Mouse (Mus musculus): ENCODE data around the gene Arid5b. TPM values are rescaled to one million over a fixed set of nuclear protein-coding genes. Genes with fewer than 3 reads are reported as not detected.

Arid5b gene
- polyA plus RNA-seq, 1 experiment from 2014 or later = 12.2 TPM

GRCm38 (mm10) chr10:68210025-68210642 lies 68.4 kb downstream of the Arid5b start:
- no peak overlapping the region for H3K9ac ChIP-seq (replicated peaks)
- ATAC-seq (peak; percentile 33), DNase-seq (peak; percentile 34)
- H3K27me3 ChIP-seq (ENCODE audit: insufficient read depth, low read length) = no peaks in the 10 kb centered on the region
- H3K4me3 ChIP-seq (ENCODE audit: low read depth, low read length) = no peak overlapping the region
- H3K36me3 ChIP-seq (replicated peaks; ENCODE audit: insufficient read depth, low read length) = no peaks in the 10 kb centered on the region
- 70% methylated on average over 12 of the region's 12 CpGs for WGBS (ENCODE audit: insufficient replicate concordance)
- peaks cover 8% of the 10 kb centered on the region; the same call in 1 of the 2 replicates for H3K4me1 ChIP-seq (ENCODE audit: insufficient read depth)
- peak overlapping the region; percentile 71 for H3K27ac ChIP-seq (ENCODE audit: low read depth)
- TF ChIP-seq CTCF (IDR thresholded peaks at IDR 0.05; ENCODE audit: low read depth) = no peak
- no peak for TF ChIP-seq EP300 (IDR thresholded peaks at IDR 0.05; ENCODE audit: low read depth)
- no peak overlapping the region for H3K4me2 ChIP-seq (ENCODE audit: low read depth, low read length)
- no peaks in the 10 kb centered on the region for H3K9me3 ChIP-seq (ENCODE audit: low read length)

DNA sequence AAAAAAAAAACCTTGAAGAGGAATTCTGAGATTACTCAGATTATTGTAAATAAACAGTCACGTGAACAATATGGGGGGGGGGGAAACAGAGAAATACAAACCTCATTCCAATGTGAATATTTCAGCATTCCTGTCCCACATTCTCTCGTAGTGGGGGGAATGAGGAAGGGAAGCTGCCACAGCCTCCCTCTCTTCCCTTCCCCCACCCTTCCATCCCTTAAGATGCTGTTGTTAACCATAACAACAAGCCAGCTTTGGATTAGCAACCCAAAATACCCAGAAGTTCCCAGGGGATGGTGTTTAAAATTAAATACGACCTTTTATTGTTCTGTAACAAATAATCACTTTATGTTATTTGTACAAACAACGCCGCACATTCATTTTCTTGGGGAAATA lies 69.9 kb downstream of the Arid5b start:
- DNase-seq (no peak), ATAC-seq (no peak)
- Histone ChIP-seq H3K9ac (replicated peaks) (no peak overlapping the region), H3K36me3 (replicated peaks; ENCODE audit: insufficient read depth, low read length) (peaks cover 6% of the 10 kb centered on the region), H3K9me3 (ENCODE audit: low read length) (no peaks in the 10 kb centered on the region), H3K27ac (ENCODE audit: low read depth) (no peak overlapping the region), H3K27me3 (ENCODE audit: insufficient read depth, low read length) (no peaks in the 10 kb centered on the region), H3K4me1 (ENCODE audit: insufficient read depth) (peaks cover 8% of the 10 kb centered on the region; the same call in 1 of the 2 replicates), H3K4me3 (ENCODE audit: low read depth, low read length) (no peak overlapping the region), H3K4me2 (ENCODE audit: low read depth, low read length) (no peak overlapping the region)
- WGBS (ENCODE audit: insufficient replicate concordance) = 73% methylated on average over 5 of the region's 5 CpGs
- no peak for TF ChIP-seq CTCF (IDR thresholded peaks at IDR 0.05; ENCODE audit: low read depth)
- TF ChIP-seq EP300 (IDR thresholded peaks at IDR 0.05; ENCODE audit: low read depth) = no peak

- peak; percentile 50 for DNase-seq
- no peaks in the 10 kb centered on the region for H3K9me3 ChIP-seq (ENCODE audit: low read length)
- no peak overlapping the region for H3K27ac ChIP-seq (ENCODE audit: low read depth)
- no peak for ATAC-seq
- H3K9ac ChIP-seq (replicated peaks) = no peak overlapping the region
- peaks cover 6% of the 10 kb centered on the region for H3K36me3 ChIP-seq (replicated peaks; ENCODE audit: insufficient read depth, low read length)
- H3K27me3 ChIP-seq (ENCODE audit: insufficient read depth, low read length) = no peaks in the 10 kb centered on the region
- TF ChIP-seq CTCF (IDR thresholded peaks at IDR 0.05; ENCODE audit: low read depth) = no peak
- no peak for TF ChIP-seq EP300 (IDR thresholded peaks at IDR 0.05; ENCODE audit: low read depth)
- 56% methylated on average over 20 of the region's 20 CpGs for WGBS (ENCODE audit: insufficient replicate concordance)
- peaks cover 8% of the 10 kb centered on the region; the same call in 1 of the 2 replicates for H3K4me1 ChIP-seq (ENCODE audit: insufficient read depth)
- H3K4me2 ChIP-seq (ENCODE audit: low read depth, low read length) = peak overlapping the region; percentile 22; the same call in 1 of the 2 replicates
- H3K4me3 ChIP-seq (ENCODE audit: low read depth, low read length) = no peak overlapping the region
These were observed 70.5 kb downstream of the Arid5b start for GRCm38 (mm10) chr10:68207803-68208669.

DNA sequence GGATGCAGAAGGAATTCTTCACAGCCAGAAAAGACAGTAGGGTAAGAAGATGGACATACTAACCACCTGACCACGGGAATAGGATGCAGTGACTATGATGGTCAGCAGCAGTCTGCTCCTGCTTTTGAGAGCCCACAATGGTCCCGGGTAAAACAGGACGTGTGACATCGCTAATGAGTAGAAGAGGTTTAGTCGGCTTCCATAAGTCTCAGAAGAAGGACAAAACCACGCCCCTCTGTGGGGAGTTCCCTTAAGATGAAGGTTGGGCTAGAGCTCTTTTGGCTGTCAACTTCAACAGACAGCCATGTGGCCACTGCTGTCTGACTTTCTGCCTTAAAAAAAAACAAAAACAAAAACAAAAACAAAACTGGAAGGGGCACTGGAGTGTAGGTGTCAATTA lies 74.1 kb downstream of the Arid5b start:
- no peak overlapping the region for H3K4me2 ChIP-seq (ENCODE audit: low read depth, low read length)
- H3K4me3 ChIP-seq (ENCODE audit: low read depth, low read length) = no peak overlapping the region
- no peak overlapping the region for H3K27ac ChIP-seq (ENCODE audit: low read depth)
- H3K36me3 ChIP-seq (replicated peaks; ENCODE audit: insufficient read depth, low read length) = peaks cover 17% of the 10 kb centered on the region
- TF ChIP-seq CTCF (IDR thresholded peaks at IDR 0.05; ENCODE audit: low read depth) = no peak
- TF ChIP-seq EP300 (IDR thresholded peaks at IDR 0.05; ENCODE audit: low read depth) = no peak
- H3K4me1 ChIP-seq (ENCODE audit: insufficient read depth) = peaks cover 3% of the 10 kb centered on the region; the same call in 1 of the 2 replicates
- 70% methylated on average over 6 of the region's 6 CpGs for WGBS (ENCODE audit: insufficient replicate concordance)
- no peak for DNase-seq
- no peaks in the 10 kb centered on the region for H3K27me3 ChIP-seq (ENCODE audit: insufficient read depth, low read length)
- H3K9ac ChIP-seq (replicated peaks) = no peak overlapping the region
- no peaks in the 10 kb centered on the region for H3K9me3 ChIP-seq (ENCODE audit: low read length)
- ATAC-seq = no peak

- H3K9me3 ChIP-seq (ENCODE audit: low read length) = no peaks in the 10 kb centered on the region
- no peak overlapping the region for H3K4me2 ChIP-seq (ENCODE audit: low read depth, low read length)
- TF ChIP-seq EP300 (IDR thresholded peaks at IDR 0.05; ENCODE audit: low read depth) (no peak), CTCF (IDR thresholded peaks at IDR 0.05; ENCODE audit: low read depth) (no peak)
- 70% methylated on average over 7 of the region's 7 CpGs for WGBS (ENCODE audit: insufficient replicate concordance)
- peaks cover 17% of the 10 kb centered on the region for H3K36me3 ChIP-seq (replicated peaks; ENCODE audit: insufficient read depth, low read length)
- H3K27me3 ChIP-seq (ENCODE audit: insufficient read depth, low read length) = no peaks in the 10 kb centered on the region
- ATAC-seq (no peak), DNase-seq (no peak)
- H3K4me3 ChIP-seq (ENCODE audit: low read depth, low read length) = no peak overlapping the region
- peaks cover 2% of the 10 kb centered on the region; the same call in 1 of the 2 replicates for H3K4me1 ChIP-seq (ENCODE audit: insufficient read depth)
- no peak overlapping the region for H3K9ac ChIP-seq (replicated peaks)
- no peak overlapping the region for H3K27ac ChIP-seq (ENCODE audit: low read depth)
These were observed 74.7 kb downstream of the Arid5b start for GRCm38 (mm10) chr10:68203860-68204259.

GRCm38 (mm10) chr10:68203322-68203721 lies 75.2 kb downstream of the Arid5b start:
- TF ChIP-seq CTCF (IDR thresholded peaks at IDR 0.05; ENCODE audit: low read depth) (no peak), EP300 (IDR thresholded peaks at IDR 0.05; ENCODE audit: low read depth) (no peak)
- H3K9ac ChIP-seq (replicated peaks) = no peak overlapping the region
- no peak overlapping the region for H3K4me3 ChIP-seq (ENCODE audit: low read depth, low read length)
- 86% methylated on average over 11 of the region's 11 CpGs for WGBS (ENCODE audit: insufficient replicate concordance)
- H3K27ac ChIP-seq (ENCODE audit: low read depth) = no peak overlapping the region
- ATAC-seq (no peak), DNase-seq (no peak)
- no peaks in the 10 kb centered on the region for H3K9me3 ChIP-seq (ENCODE audit: low read length)
- peaks cover 17% of the 10 kb centered on the region for H3K36me3 ChIP-seq (replicated peaks; ENCODE audit: insufficient read depth, low read length)
- H3K27me3 ChIP-seq (ENCODE audit: insufficient read depth, low read length) = no peaks in the 10 kb centered on the region
- no peak overlapping the region for H3K4me2 ChIP-seq (ENCODE audit: low read depth, low read length)
- H3K4me1 ChIP-seq (ENCODE audit: insufficient read depth) = no peaks in the 10 kb centered on the region

Data from liver, postnatal 0 days (tissue).